Mouse (Mus musculus): ENCODE data around the gene Lgr6.

DNA sequence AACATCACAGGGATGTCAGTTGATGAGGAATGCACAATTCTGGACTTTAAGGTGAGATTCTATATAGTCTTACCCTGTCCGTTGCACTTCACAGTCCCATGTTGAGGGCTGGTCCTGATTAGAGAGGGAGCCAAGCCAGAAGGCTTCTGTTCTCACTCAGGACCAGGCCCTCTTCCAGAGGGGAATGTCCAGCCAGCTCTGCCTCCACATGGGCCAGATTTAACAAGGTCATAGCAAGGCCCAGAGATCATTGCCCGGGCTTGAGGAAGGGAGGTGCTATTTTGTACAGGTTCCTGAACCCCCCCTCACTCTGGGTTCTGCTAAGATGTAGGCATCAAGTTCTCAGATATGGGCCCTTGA, 87.4 kb downstream of the Lgr6 start:
- TF ChIP-seq CTCF (IDR thresholded peaks at IDR 0.05; ENCODE audit: borderline replicate concordance, insufficient read depth, low read length) (no peak), POLR2A (IDR thresholded peaks at IDR 0.05; ENCODE audit: low read depth, low read length) (no peak)

Data from embryonic fibroblast, embryonic 13.5 days (primary cell).